Mouse (Mus musculus): ENCODE results near the gene 1700061G19Rik. TPM values are rescaled to one million over a fixed set of nuclear protein-coding genes. Genes with fewer than 3 reads are reported as not detected.

1700061G19Rik gene
- polyA plus RNA-seq, 1 experiment from 2014 or later, result 0.12 TPM

GRCm38 (mm10) chr17:56876981-56877380, 1.7 kb downstream of the 1700061G19Rik start:
- Histone ChIP-seq H3K4me2 (ENCODE audit: low read length) (no peak overlapping the region), H3K9me3 (ENCODE audit: control insufficient read depth, low read length) (no peaks in the 10 kb centered on the region), H3K27ac (ENCODE audit: low read depth) (no peak overlapping the region), H3K4me1 (replicated peaks; ENCODE audit: control insufficient read depth, insufficient read depth, low read length) (no peaks in the 10 kb centered on the region), H3K27me3 (replicated peaks; ENCODE audit: control insufficient read depth, insufficient read depth, low read length) (no peaks in the 10 kb centered on the region), H3K36me3 (ENCODE audit: control insufficient read depth, insufficient read depth, low read length) (no peaks in the 10 kb centered on the region), H3K9ac (ENCODE audit: low read length) (no peak overlapping the region), H3K4me3 (ENCODE audit: low read depth, low read length) (no peak overlapping the region)
- ATAC-seq (replicated peaks; ENCODE audit: low FRiP score, low TSS enrichment, low read depth) (no peak), DNase-seq (ENCODE audit: low spot score) (no peak)
- 61% methylated on average over 8 of the region's 8 CpGs for WGBS

- ATAC-seq (replicated peaks; ENCODE audit: low FRiP score, low TSS enrichment, low read depth) (no peak), DNase-seq (ENCODE audit: low spot score) (no peak)
- H3K4me3 ChIP-seq (ENCODE audit: low read depth, low read length), result no peak overlapping the region
- H3K27ac ChIP-seq (ENCODE audit: low read depth), result no peak overlapping the region
- no peaks in the 10 kb centered on the region for H3K36me3 ChIP-seq (ENCODE audit: control insufficient read depth, insufficient read depth, low read length)
- H3K9ac ChIP-seq (ENCODE audit: low read length), result no peak overlapping the region
- WGBS, result 92% methylated on average over 19 of the region's 19 CpGs
- no peaks in the 10 kb centered on the region for H3K27me3 ChIP-seq (replicated peaks; ENCODE audit: control insufficient read depth, insufficient read depth, low read length)
- H3K9me3 ChIP-seq (ENCODE audit: control insufficient read depth, low read length), result no peaks in the 10 kb centered on the region
- no peak overlapping the region for H3K4me2 ChIP-seq (ENCODE audit: low read length)
- H3K4me1 ChIP-seq (replicated peaks; ENCODE audit: control insufficient read depth, insufficient read depth, low read length), result no peaks in the 10 kb centered on the region
Measured at GRCm38 (mm10) chr17:56877426-56877825, 2.1 kb downstream of the 1700061G19Rik start.

GRCm38 (mm10) chr17:56883612-56884011, 8.3 kb downstream of the 1700061G19Rik start:
- H3K4me3 ChIP-seq (ENCODE audit: low read depth, low read length), result 0 out of 2 replicates have a peak overlapping the region, but pooled peaks have one; percentile 11
- H3K9ac ChIP-seq (ENCODE audit: low read length), result no peak overlapping the region
- DNase-seq (ENCODE audit: low spot score) (no peak), ATAC-seq (replicated peaks; ENCODE audit: low FRiP score, low TSS enrichment, low read depth) (no peak)
- WGBS, result 33% methylated on average over 17 of the region's 17 CpGs
- H3K9me3 ChIP-seq (ENCODE audit: control insufficient read depth, low read length), result 0 out of 2 replicates have a peak, but pooled peaks cover 3% of the 10 kb centered on the region
- H3K27ac ChIP-seq (ENCODE audit: low read depth), result no peak overlapping the region
- H3K4me2 ChIP-seq (ENCODE audit: low read length), result peak overlapping the region; percentile 40
- no peaks in the 10 kb centered on the region for H3K27me3 ChIP-seq (replicated peaks; ENCODE audit: control insufficient read depth, insufficient read depth, low read length)
- no peaks in the 10 kb centered on the region for H3K36me3 ChIP-seq (ENCODE audit: control insufficient read depth, insufficient read depth, low read length)
- H3K4me1 ChIP-seq (replicated peaks; ENCODE audit: control insufficient read depth, insufficient read depth, low read length), result no peaks in the 10 kb centered on the region; the same call in 1 of the 2 replicates

GRCm38 (mm10) chr17:56884331-56884730, 9.1 kb downstream of the 1700061G19Rik start:
- no peak overlapping the region for H3K4me2 ChIP-seq (ENCODE audit: low read length)
- no peaks in the 10 kb centered on the region for H3K36me3 ChIP-seq (ENCODE audit: control insufficient read depth, insufficient read depth, low read length)
- 65% methylated on average over 5 of the region's 5 CpGs for WGBS
- 0 out of 2 replicates have a peak, but pooled peaks cover 3% of the 10 kb centered on the region for H3K9me3 ChIP-seq (ENCODE audit: control insufficient read depth, low read length)
- ATAC-seq (replicated peaks; ENCODE audit: low FRiP score, low TSS enrichment, low read depth), result no peak
- DNase-seq (ENCODE audit: low spot score), result no peak
- no peak overlapping the region for H3K9ac ChIP-seq (ENCODE audit: low read length)
- H3K4me1 ChIP-seq (replicated peaks; ENCODE audit: control insufficient read depth, insufficient read depth, low read length), result no peaks in the 10 kb centered on the region; the same call in 1 of the 2 replicates
- no peak overlapping the region for H3K4me3 ChIP-seq (ENCODE audit: low read depth, low read length)
- H3K27me3 ChIP-seq (replicated peaks; ENCODE audit: control insufficient read depth, insufficient read depth, low read length), result no peaks in the 10 kb centered on the region
- no peak overlapping the region for H3K27ac ChIP-seq (ENCODE audit: low read depth)

- no peak overlapping the region for H3K4me2 ChIP-seq (ENCODE audit: low read length)
- no peak overlapping the region for H3K9ac ChIP-seq (ENCODE audit: low read length)
- DNase-seq (ENCODE audit: low spot score), result no peak
- no peak overlapping the region for H3K27ac ChIP-seq (ENCODE audit: low read depth)
- no peak overlapping the region for H3K4me3 ChIP-seq (ENCODE audit: low read depth, low read length)
- no peak for ATAC-seq (replicated peaks; ENCODE audit: low FRiP score, low TSS enrichment, low read depth)
- 93% methylated on average over 17 of the region's 17 CpGs for WGBS
- H3K4me1 ChIP-seq (replicated peaks; ENCODE audit: control insufficient read depth, insufficient read depth, low read length), result no peaks in the 10 kb centered on the region; the same call in 1 of the 2 replicates
- no peaks in the 10 kb centered on the region; the same call in 1 of the 2 replicates for H3K36me3 ChIP-seq (ENCODE audit: control insufficient read depth, insufficient read depth, low read length)
- H3K9me3 ChIP-seq (ENCODE audit: control insufficient read depth, low read length), result 0 out of 2 replicates have a peak, but pooled peaks cover 3% of the 10 kb centered on the region
- H3K27me3 ChIP-seq (replicated peaks; ENCODE audit: control insufficient read depth, insufficient read depth, low read length), result no peaks in the 10 kb centered on the region
Measured at GRCm38 (mm10) chr17:56884809-56885208, 9.5 kb downstream of the 1700061G19Rik start.

GRCm38 (mm10) chr17:56888050-56888449, 12.8 kb downstream of the 1700061G19Rik start:
- WGBS, result 92% methylated on average over 2 of the region's 3 CpGs
- Histone ChIP-seq H3K9ac (ENCODE audit: low read length) (no peak overlapping the region), H3K36me3 (ENCODE audit: control insufficient read depth, insufficient read depth, low read length) (peaks cover 27% of the 10 kb centered on the region), H3K4me2 (ENCODE audit: low read length) (no peak overlapping the region), H3K4me1 (replicated peaks; ENCODE audit: control insufficient read depth, insufficient read depth, low read length) (no peaks in the 10 kb centered on the region; the same call in 1 of the 2 replicates), H3K4me3 (ENCODE audit: low read depth, low read length) (no peak overlapping the region), H3K27ac (ENCODE audit: low read depth) (no peak overlapping the region), H3K27me3 (replicated peaks; ENCODE audit: control insufficient read depth, insufficient read depth, low read length) (no peaks in the 10 kb centered on the region), H3K9me3 (ENCODE audit: control insufficient read depth, low read length) (0 out of 2 replicates have a peak, but pooled peaks cover 3% of the 10 kb centered on the region)
- DNase-seq (ENCODE audit: low spot score) (no peak), ATAC-seq (replicated peaks; ENCODE audit: low FRiP score, low TSS enrichment, low read depth) (no peak)

- ATAC-seq (replicated peaks; ENCODE audit: low FRiP score, low TSS enrichment, low read depth), result no peak
- Histone ChIP-seq H3K9ac (ENCODE audit: low read length) (no peak overlapping the region), H3K4me2 (ENCODE audit: low read length) (no peak overlapping the region), H3K27ac (ENCODE audit: low read depth) (no peak overlapping the region), H3K27me3 (replicated peaks; ENCODE audit: control insufficient read depth, insufficient read depth, low read length) (no peaks in the 10 kb centered on the region), H3K36me3 (ENCODE audit: control insufficient read depth, insufficient read depth, low read length) (peaks cover 46% of the 10 kb centered on the region), H3K4me1 (replicated peaks; ENCODE audit: control insufficient read depth, insufficient read depth, low read length) (no peaks in the 10 kb centered on the region), H3K9me3 (ENCODE audit: control insufficient read depth, low read length) (0 out of 2 replicates have a peak, but pooled peaks cover 3% of the 10 kb centered on the region), H3K4me3 (ENCODE audit: low read depth, low read length) (no peak overlapping the region)
- 92% methylated on average over 2 of the region's 2 CpGs for WGBS
- no peak for DNase-seq (ENCODE audit: low spot score)
Measured at GRCm38 (mm10) chr17:56890018-56890417, 14.7 kb downstream of the 1700061G19Rik start.

GRCm38 (mm10) chr17:56895368-56895918, 20.2 kb downstream of the 1700061G19Rik start:
- ATAC-seq (replicated peaks; ENCODE audit: low FRiP score, low TSS enrichment, low read depth), result no peak
- Histone ChIP-seq H3K4me2 (ENCODE audit: low read length) (no peak overlapping the region), H3K27me3 (replicated peaks; ENCODE audit: control insufficient read depth, insufficient read depth, low read length) (no peaks in the 10 kb centered on the region), H3K9ac (ENCODE audit: low read length) (no peak overlapping the region), H3K4me3 (ENCODE audit: low read depth, low read length) (no peak overlapping the region), H3K4me1 (replicated peaks; ENCODE audit: control insufficient read depth, insufficient read depth, low read length) (no peaks in the 10 kb centered on the region), H3K27ac (ENCODE audit: low read depth) (no peak overlapping the region), H3K9me3 (ENCODE audit: control insufficient read depth, low read length) (no peaks in the 10 kb centered on the region), H3K36me3 (ENCODE audit: control insufficient read depth, insufficient read depth, low read length) (peaks cover 90% of the 10 kb centered on the region)
- WGBS, result 90% methylated on average over 9 of the region's 9 CpGs
- DNase-seq (ENCODE audit: low spot score), result no peak

Data from intestine, embryonic 14.5 days (tissue).